Mouse (Mus musculus) MEL (cell line): ENCODE measurements around the gene Adgrb3. TPM values are rescaled to one million over a fixed set of nuclear protein-coding genes. Genes with fewer than 3 reads are reported as not detected.

Source experiments
- DNase-seq: peaks from one replicate; pipeline ENCODE4 v3.0.0; 2011; ENCODE audit warnings: low read depth, low spot score
- H3K27ac ChIP-seq: 2 replicates; pipeline ENCODE4 v1.5.1; 2012; ENCODE audit warnings: low read depth, mild to moderate bottlenecking, control low read depth, low read length, moderate library complexity; ENCODE audit not compliant: control insufficient read depth
- H3K27me3 ChIP-seq, 2 experiments: fragments of 150-350 bp in 1 of 2; sonication (generic) in 1 of 2; 2 replicates each; pipeline ENCODE4 v1.6.1; 2012; ENCODE audit warnings: low read length in 2 of 2, mild to moderate bottlenecking in 2 of 2, improper control_type of control experiment in 1 of 2, moderate library complexity in 1 of 2; ENCODE audit not compliant: insufficient read depth in 2 of 2, control insufficient read depth in 1 of 2
- H3K36me3 ChIP-seq, 2 experiments: 2 replicates each; pipeline ENCODE4 v1.6.1; 2012 to 2014; ENCODE audit warnings: low read length in 2 of 2, improper control_type of control experiment in 1 of 2, inconsistent platforms in 1 of 2, mild to moderate bottlenecking in 1 of 2; ENCODE audit not compliant: insufficient read depth in 2 of 2, control insufficient read depth in 1 of 2
- H3K4me1 ChIP-seq, 2 experiments: fragments of 150-350 bp in 1 of 2; sonication (generic) in 1 of 2; 2 replicates each; pipeline ENCODE4 v1.6.1; 2012; ENCODE audit warnings: low read length in 2 of 2, improper control_type of control experiment in 1 of 2, mild to moderate bottlenecking in 1 of 2; ENCODE audit not compliant: insufficient read depth in 2 of 2, control insufficient read depth in 1 of 2
- H3K4me3 ChIP-seq, 2 experiments: fragments of 150-350 bp in 1 of 2; sonication (generic) in 1 of 2; 2 replicates each; pipeline ENCODE4 v1.5.1; 2012; ENCODE audit warnings: low read depth in 2 of 2, low read length in 2 of 2, mild to moderate bottlenecking in 2 of 2, moderate library complexity in 2 of 2, control low read depth in 1 of 2, improper control_type of control experiment in 1 of 2; ENCODE audit not compliant: control insufficient read depth in 1 of 2, insufficient read depth in 1 of 2
- H3K79me2 ChIP-seq: 2 replicates; pipeline ENCODE4 v1.6.1; 2012; ENCODE audit warnings: mild to moderate bottlenecking, low read length, moderate library complexity; ENCODE audit not compliant: control insufficient read depth, poor library complexity, insufficient read depth
- H3K9ac ChIP-seq: 2 replicates; pipeline ENCODE4 v1.6.1; 2012; ENCODE audit warnings: low read depth, mild to moderate bottlenecking, control low read depth, low read length, moderate library complexity; ENCODE audit not compliant: control insufficient read depth, poor library complexity, severe bottlenecking
- H3K9me3 ChIP-seq: fragments of 150-350 bp; sonication (generic); replicated peaks from 2 replicates; pipeline ENCODE4 v1.6.1; 2012; ENCODE audit warnings: mild to moderate bottlenecking, low read length, improper control_type of control experiment, moderate library complexity; ENCODE audit not compliant: insufficient read depth
- CTCF ChIP-seq, 3 experiments: IDR thresholded peaks in 2 of 3; conservative IDR thresholded peaks in 1 of 3; 2 replicates each; pipeline ENCODE4 v1.5.1; 2011 to 2012; ENCODE audit warnings: low read length in 3 of 3, low read depth in 2 of 3, mild to moderate bottlenecking in 2 of 3, improper control_type of control experiment in 1 of 3, inconsistent platforms in 1 of 3, mixed read lengths in 1 of 3, moderate library complexity in 1 of 3; ENCODE audit not compliant: control insufficient read depth in 1 of 3, insufficient read depth in 1 of 3, poor library complexity in 1 of 3, severe bottlenecking in 1 of 3
- HCFC1 ChIP-seq: IDR thresholded peaks from 2 replicates; pipeline ENCODE4 v1.6.1; 2012; ENCODE audit warnings: low read depth, mild to moderate bottlenecking, inconsistent platforms, low read length, improper control_type of control experiment, moderate library complexity
- JUND ChIP-seq: IDR thresholded peaks from 2 replicates; pipeline ENCODE4 v1.6.1; 2011; ENCODE audit warnings: low read depth, mild to moderate bottlenecking, improper control_type of control experiment, low read length
- MAFK ChIP-seq: IDR thresholded peaks from 2 replicates; pipeline ENCODE4 v1.6.1; 2011; ENCODE audit warnings: low read depth, mild to moderate bottlenecking, low read length, improper control_type of control experiment, borderline replicate concordance
- MAX ChIP-seq: IDR thresholded peaks from 2 replicates; pipeline ENCODE4 v1.6.1; 2011; ENCODE audit warnings: low read length, improper control_type of control experiment
- MEF2A ChIP-seq: IDR thresholded peaks from 2 replicates; pipeline ENCODE4 v1.6.1; 2014; ENCODE audit warnings: low read depth, mild to moderate bottlenecking, inconsistent platforms, low read length, improper control_type of control experiment; ENCODE audit not compliant: poor library complexity, insufficient replicate concordance, severe bottlenecking; ENCODE audit errors: extremely low read depth
- MXI1 ChIP-seq: IDR thresholded peaks from 2 replicates; pipeline ENCODE4 v1.6.1; 2011; ENCODE audit warnings: mild to moderate bottlenecking, low read depth, low read length, improper control_type of control experiment
- MYC ChIP-seq: IDR thresholded peaks from 2 replicates; pipeline ENCODE4 v1.6.1; 2011; ENCODE audit warnings: low read depth, mild to moderate bottlenecking, low read length, improper control_type of control experiment, moderate library complexity
- NRF1 ChIP-seq: IDR thresholded peaks from 2 replicates; pipeline ENCODE4 v1.6.1; 2014; ENCODE audit warnings: low read depth, mild to moderate bottlenecking, inconsistent platforms, low read length, improper control_type of control experiment, moderate library complexity; ENCODE audit not compliant: poor library complexity, insufficient read depth, severe bottlenecking
- RAD21 ChIP-seq: IDR thresholded peaks from 2 replicates; pipeline ENCODE4 v1.6.1; 2011; ENCODE audit warnings: mild to moderate bottlenecking, low read depth, low read length, improper control_type of control experiment
- USF1 ChIP-seq: IDR thresholded peaks from 2 replicates; pipeline ENCODE4 v1.6.1; 2014; ENCODE audit warnings: low read depth, mild to moderate bottlenecking, inconsistent platforms, low read length, improper control_type of control experiment, moderate library complexity
- USF2 ChIP-seq, 2 experiments: IDR thresholded peaks; 2 replicates each; pipeline ENCODE4 v1.6.1; 2011 to 2012; ENCODE audit warnings: improper control_type of control experiment in 2 of 2, low read length in 2 of 2, borderline replicate concordance in 1 of 2, inconsistent platforms in 1 of 2, low read depth in 1 of 2, mild to moderate bottlenecking in 1 of 2; ENCODE audit not compliant: insufficient read depth in 1 of 2
- ZKSCAN1 ChIP-seq: IDR thresholded peaks from 2 replicates; pipeline ENCODE4 v1.6.1; 2012; ENCODE audit warnings: low read depth, mild to moderate bottlenecking, inconsistent platforms, low read length, improper control_type of control experiment, moderate library complexity
- polyA plus RNA-seq, 2 experiments: library from polyadenylated mRNA; stranded (reverse) in 1 of 2; unstranded in 1 of 2; fragments of >175 nt in 1 of 2; fragments of >200 nt in 1 of 2; gene quantifications; 2 replicates each; pipeline versions ENCODE4 v1.2.1 to v1.2.4; 2012; ENCODE audit warnings: low replicate concordance in 2 of 2, low read depth in 1 of 2; ENCODE audit not compliant: insufficient read length in 2 of 2, insufficient read depth in 1 of 2, missing spikeins in 1 of 2
- total RNA-seq: library from RNA; depleted of rRNA; stranded (reverse); fragments of 300-350 nt; gene quantifications from 2 replicates; pipeline ENCODE4 v1.2.3, GENCODE M21; 2012

Adgrb3 gene
- total and polyA plus RNA-seq, 3 experiments = not detected

- no peak overlapping the region for H3K27ac ChIP-seq
- H3K27me3 ChIP-seq = no peaks in the 10 kb centered on the region
- H3K9me3 ChIP-seq = no peaks in the 10 kb centered on the region
- no peak overlapping the region for H3K9ac ChIP-seq
- no peak for TF ChIP-seq RAD21
- TF ChIP-seq ZKSCAN1 = no peak
- no peak for TF ChIP-seq MEF2A
- no peak for TF ChIP-seq MYC
- no peak for TF ChIP-seq MAX
- TF ChIP-seq NRF1 = no peak
- TF ChIP-seq HCFC1 = no peak
- H3K4me3 ChIP-seq = no peak overlapping the region
- no peak for DNase-seq
- H3K79me2 ChIP-seq = no peaks in the 10 kb centered on the region
- no peaks in the 10 kb centered on the region for H3K36me3 ChIP-seq
- H3K4me1 ChIP-seq = no peaks in the 10 kb centered on the region
Measured at GRCm38 (mm10) chr1:25827436-25827835, 2.1 kb downstream of the Adgrb3 start.

- Histone ChIP-seq H3K4me3 (no peak overlapping the region), H3K9me3 (no peaks in the 10 kb centered on the region), H3K27ac (no peak overlapping the region), H3K27me3 (no peaks in the 10 kb centered on the region), H3K4me1 (no peaks in the 10 kb centered on the region), H3K36me3 (no peaks in the 10 kb centered on the region), H3K79me2 (no peaks in the 10 kb centered on the region), H3K9ac (no peak overlapping the region)
- TF ChIP-seq MXI1 (no peak), CTCF (IDR thresholded peaks at IDR 0.05 in 2 of 3, conservative IDR thresholded peaks at IDR 0.05 in 1 of 3; ENCODE audit: control insufficient read depth in 1 of 3, insufficient read depth in 1 of 3, low read depth in 2 of 3, low read length in 3 of 3, poor library complexity in 1 of 3, severe bottlenecking in 1 of 3) (peak in 1 of 3 experiments; percentile 17; a peak in 1 of 6 replicates)
- no peak for DNase-seq
Measured at GRCm38 (mm10) chr1:25826771-25827170, 2.7 kb downstream of the Adgrb3 start.

GRCm38 (mm10) chr1:25824626-25825025, 4.9 kb downstream of the Adgrb3 start:
- Histone ChIP-seq H3K27me3 (no peaks in the 10 kb centered on the region), H3K4me1 (no peaks in the 10 kb centered on the region), H3K4me3 (no peak overlapping the region), H3K79me2 (no peaks in the 10 kb centered on the region), H3K9ac (no peak overlapping the region), H3K27ac (no peak overlapping the region), H3K36me3 (no peaks in the 10 kb centered on the region), H3K9me3 (no peaks in the 10 kb centered on the region)
- TF ChIP-seq MAX = no peak
- no peak for TF ChIP-seq MAFK
- TF ChIP-seq JUND = no peak
- no peak for TF ChIP-seq USF1
- TF ChIP-seq USF2 (IDR thresholded peaks at IDR 0.05; ENCODE audit: borderline replicate concordance in 1 of 2, insufficient read depth in 1 of 2, low read depth in 1 of 2, low read length in 2 of 2) = no peak
- no peak for DNase-seq
